Mouse (Mus musculus) myocyte (in vitro differentiated cells): ENCODE measurements at regions not wholly inside any gene's neighbourhood (a gene's known extent, or its start where the extent isn't known, plus 50 kb on each side); places are given as distances from the start of the nearest gene placed in this dataset.
A peak's percentile ranks its signal among the peaks of the same experiment; 100 is the strongest.

Experiments used
- H3K27me3 ChIP-seq: one replicate; pipeline ENCODE4 v1.6.1; 2011; ENCODE audit not compliant: control insufficient read depth, insufficient read depth, insufficient read length
- H3K36me3 ChIP-seq: one replicate; pipeline ENCODE4 v1.6.1; 2011; ENCODE audit not compliant: control insufficient read depth, insufficient read depth
- H3K4me2 ChIP-seq: one replicate; pipeline ENCODE4 v1.6.1; 2011; ENCODE audit warnings: low read depth, control low read depth
- H3K4me3 ChIP-seq: one replicate; pipeline ENCODE4 v1.5.1; 2011; ENCODE audit warnings: mild to moderate bottlenecking, control low read depth, moderate library complexity
- H3K79me2 ChIP-seq: one replicate; pipeline ENCODE4 v1.6.1; 2011; ENCODE audit not compliant: control insufficient read depth, insufficient read depth
- H3ac ChIP-seq: one replicate; pipeline ENCODE4 v1.6.1; 2011; ENCODE audit not compliant: control insufficient read depth, insufficient read length
- CEBPB ChIP-seq: IDR thresholded peaks from 2 replicates; pipeline ENCODE4 v1.6.1; 2011; ENCODE audit warnings: mild to moderate bottlenecking, moderate library complexity; ENCODE audit not compliant: poor library complexity, insufficient read depth, severe bottlenecking
- E2F4 ChIP-seq: IDR thresholded peaks from one replicate; pipeline ENCODE4 v1.6.1; 2011; ENCODE audit warnings: mild to moderate bottlenecking, control low read depth, moderate library complexity; ENCODE audit not compliant: insufficient read depth
- MAX ChIP-seq: IDR thresholded peaks from one replicate; pipeline ENCODE4 v1.6.1; 2011; ENCODE audit warnings: low read depth, mild to moderate bottlenecking, control low read depth
- MYOD1 ChIP-seq, 3 experiments: IDR thresholded peaks; one replicate each; pipeline ENCODE4 v1.6.1; 2011; ENCODE audit warnings: control low read depth in 2 of 3, low read depth in 2 of 3, mild to moderate bottlenecking in 2 of 3, moderate library complexity in 1 of 3; ENCODE audit not compliant: insufficient read length in 2 of 3, control insufficient read depth in 1 of 3
- MYOG ChIP-seq, 3 experiments: IDR thresholded peaks; one replicate each; pipeline ENCODE4 v1.6.1; 2011; ENCODE audit warnings: control low read depth in 2 of 3, low read depth in 2 of 3, mild to moderate bottlenecking in 2 of 3; ENCODE audit not compliant: insufficient read length in 2 of 3, control insufficient read depth in 1 of 3, insufficient read depth in 1 of 3
- POLR2A ChIP-seq: IDR thresholded peaks from one replicate; pipeline ENCODE4 v1.6.1; 2011; ENCODE audit warnings: low read depth, mild to moderate bottlenecking, control low read depth, moderate library complexity; ENCODE audit not compliant: insufficient read length
- POLR2AphosphoS2 ChIP-seq: IDR thresholded peaks from one replicate; pipeline ENCODE4 v1.6.1; 2011; ENCODE audit warnings: low read depth, control low read depth; ENCODE audit not compliant: insufficient read length
- REST ChIP-seq: IDR thresholded peaks from one replicate; pipeline ENCODE4 v1.6.1; 2011; ENCODE audit warnings: mild to moderate bottlenecking, control low read depth, moderate library complexity; ENCODE audit not compliant: insufficient read depth, insufficient read length
- SRF ChIP-seq: IDR thresholded peaks from one replicate; pipeline ENCODE4 v1.6.1; 2011; ENCODE audit warnings: low read depth; ENCODE audit not compliant: control insufficient read depth, insufficient read length
- TCF12 ChIP-seq: IDR thresholded peaks from one replicate; pipeline ENCODE4 v1.6.1; 2011; ENCODE audit warnings: mild to moderate bottlenecking, control low read depth; ENCODE audit not compliant: poor library complexity, insufficient read depth, severe bottlenecking
- TCF3 ChIP-seq: IDR thresholded peaks from one replicate; pipeline ENCODE4 v1.6.1; 2011; ENCODE audit warnings: low read depth, control low read depth; ENCODE audit not compliant: insufficient read length
- USF1 ChIP-seq: IDR thresholded peaks from one replicate; pipeline ENCODE4 v1.6.1; 2011; ENCODE audit warnings: low read depth, mild to moderate bottlenecking, control low read depth, moderate library complexity

DNA sequence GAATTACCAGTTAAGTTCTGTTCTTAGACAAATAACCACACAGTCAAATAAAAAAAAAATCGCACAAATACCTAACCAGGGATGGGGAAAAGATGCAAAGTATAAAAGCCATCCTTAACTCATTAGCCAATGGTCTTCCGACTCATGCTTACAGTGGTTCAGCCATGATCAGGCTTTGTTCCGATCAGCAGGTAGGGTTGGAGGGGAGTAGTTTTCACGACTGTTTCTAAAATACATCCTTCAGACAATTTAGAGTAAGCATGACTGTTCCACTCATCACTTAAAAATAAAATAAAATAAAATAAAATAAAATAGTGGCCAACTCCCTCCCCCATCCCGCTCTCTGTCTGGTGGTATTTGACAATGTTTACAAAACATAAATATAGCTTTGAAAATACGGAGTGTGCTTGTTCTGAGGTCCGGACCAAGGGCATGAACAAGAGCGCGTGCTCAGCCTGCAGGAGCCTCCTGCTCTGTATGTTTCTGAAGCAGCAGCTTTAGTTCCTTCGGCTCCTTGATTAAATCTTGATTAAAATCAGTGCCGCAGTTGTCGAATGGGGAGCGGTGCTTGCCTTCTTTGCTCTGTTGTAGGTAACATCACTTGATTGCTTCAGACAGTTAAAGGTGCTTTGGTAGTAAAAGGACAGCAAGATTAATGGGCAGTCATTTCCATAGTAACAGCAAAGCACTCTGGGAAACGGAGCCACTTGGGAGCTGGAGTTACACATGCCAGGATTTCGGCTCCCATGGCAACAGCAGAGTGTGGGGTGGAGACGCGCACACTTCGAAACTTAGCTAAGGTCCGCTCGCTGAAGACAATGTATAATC, 185.6 kb upstream of the Kif2a start:
- Histone ChIP-seq H3K36me3 (no peaks in the 10 kb centered on the region), H3ac (no peak overlapping the region), H3K79me2 (no peaks in the 10 kb centered on the region), H3K4me2 (peak overlapping the region; percentile 31), H3K27me3 (no peaks in the 10 kb centered on the region), H3K4me3 (no peak overlapping the region)
- no peak for TF ChIP-seq MAX
- TF ChIP-seq E2F4, result no peak
- no peak for TF ChIP-seq POLR2A
- no peak for TF ChIP-seq TCF12

GRCm38 (mm10) chr13:107199875-107200274, 177.9 kb upstream of the Kif2a start:
- Histone ChIP-seq H3K4me2 (no peak overlapping the region), H3K36me3 (no peaks in the 10 kb centered on the region), H3K79me2 (no peaks in the 10 kb centered on the region), H3K27me3 (no peaks in the 10 kb centered on the region), H3ac (no peak overlapping the region), H3K4me3 (no peak overlapping the region)
- TF ChIP-seq E2F4 (no peak), MYOG (IDR thresholded peaks at IDR 0.05; ENCODE audit: control insufficient read depth in 1 of 3, insufficient read depth in 1 of 3, insufficient read length in 2 of 3, low read depth in 2 of 3) (no peak), TCF12 (no peak), MAX (no peak), POLR2A (no peak), REST (no peak), SRF (no peak), MYOD1 (IDR thresholded peaks at IDR 0.05; ENCODE audit: control insufficient read depth in 1 of 3, insufficient read length in 2 of 3, low read depth in 2 of 3) (no peak), USF1 (no peak), POLR2AphosphoS2 (no peak), TCF3 (no peak), CEBPB (no peak)

DNA sequence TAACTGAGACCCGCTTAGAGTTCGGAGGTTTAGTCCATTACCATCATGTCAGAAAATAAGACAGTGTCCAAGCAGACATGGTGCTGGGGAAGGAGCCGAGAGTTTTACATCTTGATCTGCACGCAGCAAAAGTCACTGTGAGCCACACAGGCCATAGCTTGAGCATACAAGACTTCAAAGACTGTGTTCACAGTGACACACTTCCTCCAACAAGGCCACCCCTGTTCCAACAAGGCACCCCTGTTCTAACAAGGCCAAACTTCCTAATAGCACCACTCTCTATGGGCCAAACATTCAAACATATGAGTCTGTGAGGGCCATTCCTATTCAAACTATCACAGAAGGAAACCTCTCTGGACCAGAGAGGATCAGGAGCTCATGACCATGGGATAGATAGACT, 171.5 kb upstream of the Kif2a start:
- H3K79me2 ChIP-seq, result no peaks in the 10 kb centered on the region
- no peak overlapping the region for H3K4me2 ChIP-seq
- H3K4me3 ChIP-seq, result no peak overlapping the region
- TF ChIP-seq REST (no peak), TCF12 (no peak), E2F4 (no peak), MYOG (IDR thresholded peaks at IDR 0.05; ENCODE audit: control insufficient read depth in 1 of 3, insufficient read depth in 1 of 3, insufficient read length in 2 of 3, low read depth in 2 of 3) (no peak), SRF (no peak), MAX (no peak), TCF3 (no peak), POLR2A (no peak), CEBPB (no peak), POLR2AphosphoS2 (no peak), USF1 (no peak), MYOD1 (IDR thresholded peaks at IDR 0.05; ENCODE audit: control insufficient read depth in 1 of 3, insufficient read length in 2 of 3, low read depth in 2 of 3) (no peak)
- no peaks in the 10 kb centered on the region for H3K27me3 ChIP-seq
- H3K36me3 ChIP-seq, result no peaks in the 10 kb centered on the region
- H3ac ChIP-seq, result no peak overlapping the region

DNA sequence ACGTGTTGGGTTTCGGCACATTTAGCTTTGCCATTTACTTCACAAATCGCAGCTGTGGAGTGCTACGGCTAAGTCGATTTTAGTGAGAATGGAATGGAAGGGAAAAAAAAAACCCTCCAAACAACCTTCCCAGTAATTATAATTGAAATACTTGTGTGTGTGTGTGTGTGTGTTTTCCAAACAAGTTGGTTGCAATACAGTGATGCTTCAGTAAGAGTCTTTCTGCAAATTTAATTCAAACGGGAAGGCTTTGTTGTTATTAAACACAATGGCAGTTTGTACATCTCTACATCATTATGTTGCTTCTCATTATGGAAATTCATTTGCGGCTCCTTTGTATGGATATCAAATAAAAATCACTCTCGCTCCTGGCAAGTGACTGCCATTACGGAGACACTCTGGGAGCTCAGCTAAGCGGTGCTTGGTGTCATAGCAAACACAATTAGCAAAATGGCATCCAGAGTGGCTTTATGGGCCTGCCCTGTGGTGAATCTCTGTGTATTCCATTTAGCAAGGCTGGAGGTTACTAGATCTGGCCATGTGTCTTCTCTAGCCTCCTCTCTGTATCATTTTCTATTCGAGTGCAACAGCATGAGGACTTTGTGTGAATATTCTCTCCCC, 165.4 kb upstream of the Kif2a start:
- no peak overlapping the region for H3ac ChIP-seq
- H3K79me2 ChIP-seq, result no peaks in the 10 kb centered on the region
- no peak overlapping the region for H3K4me2 ChIP-seq
- peaks cover 4% of the 10 kb centered on the region for H3K27me3 ChIP-seq
- H3K36me3 ChIP-seq, result no peaks in the 10 kb centered on the region
- TF ChIP-seq MAX, result no peak
- H3K4me3 ChIP-seq, result no peak overlapping the region

GRCm38 (mm10) chr13:107182544-107182943, 160.6 kb upstream of the Kif2a start:
- no peaks in the 10 kb centered on the region for H3K36me3 ChIP-seq
- H3K79me2 ChIP-seq, result no peaks in the 10 kb centered on the region
- H3K4me2 ChIP-seq, result no peak overlapping the region
- H3K4me3 ChIP-seq, result no peak overlapping the region
- TF ChIP-seq MYOD1 (IDR thresholded peaks at IDR 0.05; ENCODE audit: control insufficient read depth in 1 of 3, insufficient read length in 2 of 3, low read depth in 2 of 3) (no peak), CEBPB (no peak), TCF3 (no peak)
- peaks cover 4% of the 10 kb centered on the region for H3K27me3 ChIP-seq
- no peak overlapping the region for H3ac ChIP-seq
